Mouse (Mus musculus): ENCODE data around the gene Sergef. TPM values are rescaled to one million over a fixed set of nuclear protein-coding genes. Genes with fewer than 3 reads are reported as not detected.
"Not testable (repeated sequence)": the region's sequence is repeated elsewhere in the genome, so short reads cannot be mapped to it uniquely, and the experiment has no call there.

Sergef gene
- total RNA-seq (2021) = 10 to 100 TPM; 62.2 to 69.4 TPM

DNA sequence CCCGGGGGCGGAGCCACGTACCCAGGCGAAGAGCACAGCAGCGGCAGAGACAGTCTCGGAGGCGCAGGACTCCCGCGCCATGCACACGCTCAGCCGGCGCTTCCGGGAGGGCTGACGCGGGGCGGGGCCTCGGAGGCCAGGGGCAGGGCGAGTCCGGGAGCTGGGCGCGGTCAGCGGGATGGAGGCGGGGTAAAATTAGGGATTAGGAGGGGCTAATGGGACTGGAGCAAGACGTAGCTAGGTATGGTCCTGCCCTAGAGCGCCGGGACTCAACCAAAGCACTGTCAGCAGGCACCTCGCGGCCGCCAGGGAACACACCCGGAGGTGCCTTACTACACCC is at the start of gene Sergef:
Sergef (minus strand) TSS at position 116 of the 340 bp plus-strand sequence.
- intact Hi-C loops (cut with DNase I) = loop anchor here (10.0 kb wide), 1 partner anchor 125 kb away; no protein-coding TSS in a partner anchor
- DNase-seq = peak; percentile 91

GRCm38 (mm10) chr7:46686827-46687226 is 47.2 kb upstream of the Sergef start:
- DNase-seq = no peak
- intact Hi-C loops (cut with DNase I) = no loop called here

- no peak for DNase-seq
- intact Hi-C loops (cut with DNase I) = no loop called here
Measured at GRCm38 (mm10) chr7:46680732-46681131, 41.1 kb upstream of the Sergef start.

GRCm38 (mm10) chr7:46679044-46679443 is 39.4 kb upstream of the Sergef start:
- DNase-seq; intact Hi-C loops (cut with DNase I): not testable (repeated sequence)

- intact Hi-C loops (cut with DNase I) = no loop called here
- DNase-seq = no peak
Measured at GRCm38 (mm10) chr7:46678417-46678816, 38.8 kb upstream of the Sergef start.

DNA sequence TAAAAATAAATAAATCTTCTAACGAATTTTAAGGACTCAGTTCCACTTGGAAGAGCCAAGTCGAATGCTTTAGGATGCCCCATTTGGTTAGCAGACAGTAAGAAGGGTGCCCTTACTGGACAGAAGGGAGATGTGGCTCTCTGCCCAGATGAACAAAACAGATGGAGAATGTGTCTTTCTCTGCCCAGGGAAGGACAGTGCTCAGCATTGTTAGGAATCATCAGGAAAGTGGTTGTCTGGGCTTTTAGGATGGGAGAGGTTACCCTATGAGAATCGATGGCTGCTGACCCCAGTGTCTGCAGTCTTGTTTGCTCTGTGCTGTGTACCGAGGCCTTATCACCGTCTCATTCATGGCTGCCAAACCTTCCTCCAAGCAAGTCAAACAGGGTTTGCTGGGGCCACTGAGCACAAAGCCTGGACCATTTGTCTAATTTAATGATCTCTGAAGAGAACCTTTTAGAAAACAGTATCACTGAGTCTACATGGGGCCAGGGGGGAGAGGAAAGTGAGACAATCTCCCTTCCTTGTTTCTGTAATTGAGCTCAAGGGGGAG is 37.3 kb upstream of the Sergef start:
- intact Hi-C loops (cut with DNase I) = no loop called here
- peak; percentile 49 for DNase-seq

- DNase-seq = no peak
- intact Hi-C loops (cut with DNase I) = no loop called here
Measured at GRCm38 (mm10) chr7:46675886-46676285, 36.3 kb upstream of the Sergef start.

- intact Hi-C loops (cut with DNase I) = no loop called here
- DNase-seq = no peak
Measured at GRCm38 (mm10) chr7:46675061-46675460, 35.5 kb upstream of the Sergef start.

DNA sequence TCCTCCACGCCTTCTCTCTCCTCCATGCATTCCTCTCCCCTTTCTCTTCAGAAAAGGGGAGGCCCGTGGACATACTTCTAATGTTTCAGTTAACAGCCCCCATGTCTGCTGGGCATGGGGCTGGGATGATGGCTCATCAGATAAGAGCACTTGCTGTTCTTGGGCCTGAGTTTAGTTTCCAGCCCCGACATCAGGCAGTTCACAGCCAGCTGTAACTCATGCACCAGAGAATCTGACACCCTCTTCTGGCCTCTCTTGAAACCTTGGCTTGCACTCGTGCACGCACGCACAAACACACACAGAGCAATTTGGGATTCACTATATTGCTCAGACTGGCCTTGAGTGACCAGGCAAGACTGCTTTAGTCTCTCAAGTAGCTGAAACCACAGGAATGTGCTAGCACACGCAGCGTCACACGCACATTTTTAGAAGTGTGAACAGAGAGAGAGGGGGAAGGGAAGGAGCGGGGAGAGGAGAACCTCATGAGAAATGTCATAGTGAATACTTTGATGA is 32.6 kb upstream of the Sergef start, which contains the start of gene Tph1:
Tph1 (minus strand) TSS at position 378 of the 513 bp plus-strand sequence.
- intact Hi-C loops (cut with DNase I) = no loop called here
- no peak for DNase-seq

- peak; percentile 25 for DNase-seq
- intact Hi-C loops (cut with DNase I) = no loop called here
Measured at GRCm38 (mm10) chr7:46667256-46667655, 27.6 kb upstream of the Sergef start.

DNA sequence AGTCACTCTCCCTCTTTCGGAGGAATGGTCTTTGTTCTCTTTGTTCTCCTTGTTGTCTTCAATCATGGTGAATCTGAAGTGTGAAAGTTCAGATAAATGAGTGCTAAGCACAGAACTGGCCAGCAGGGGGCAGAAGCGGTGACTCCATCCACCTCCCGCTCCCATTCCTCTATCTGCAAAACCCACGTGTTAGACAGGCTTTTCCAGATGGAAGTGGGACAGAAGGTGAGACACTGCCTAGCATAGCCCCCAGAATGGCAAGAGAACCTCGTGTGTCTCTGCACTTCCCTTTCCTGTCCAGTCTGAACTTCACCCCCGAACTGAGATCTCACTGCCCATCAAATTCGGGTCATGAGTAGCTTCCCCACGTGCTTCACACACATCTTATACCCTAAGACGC is 25.6 kb upstream of the Sergef start:
- intact Hi-C loops (cut with DNase I) = no loop called here
- peak; percentile 60 for DNase-seq

DNA sequence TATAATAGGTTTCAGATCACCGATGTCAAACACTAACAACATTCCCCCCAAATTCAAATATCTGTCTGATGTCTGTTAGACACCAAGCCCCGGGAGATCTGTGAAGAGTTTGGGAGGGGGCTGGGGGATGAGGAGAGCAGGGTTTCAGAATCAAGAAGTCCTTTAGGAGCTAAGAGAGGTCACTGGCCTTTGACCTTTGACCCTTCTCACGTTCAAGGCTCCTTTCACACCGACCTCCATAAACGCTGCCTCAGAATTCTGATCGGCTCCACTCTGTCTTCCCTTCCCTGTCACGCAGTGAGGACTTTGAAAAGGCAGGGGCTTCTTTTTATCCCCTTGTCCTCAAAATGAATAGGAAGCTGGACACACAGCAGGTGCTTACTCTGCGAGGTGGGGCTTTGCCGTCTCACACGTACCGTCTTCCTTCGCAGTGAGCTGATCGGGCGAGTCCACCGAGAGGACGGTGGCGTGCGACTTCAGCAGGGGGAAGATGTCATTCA is 22.0 kb upstream of the Sergef start:
- intact Hi-C loops (cut with DNase I) = no loop called here

GRCm38 (mm10) chr7:46652279-46652678 is 12.7 kb upstream of the Sergef start:
- no peak for DNase-seq
- intact Hi-C loops (cut with DNase I) = no loop called here

More for the DNA sequence above, 22.0 kb upstream of the Sergef start:
- DNase-seq = no peak

GRCm38 (mm10) chr7:46650231-46650630 is 10.6 kb upstream of the Sergef start:
- intact Hi-C loops (cut with DNase I); DNase-seq: not testable (repeated sequence)

GRCm38 (mm10) chr7:46648431-46649140 is 9.0 kb upstream of the Sergef start:
- DNase-seq = no peak
- intact Hi-C loops (cut with DNase I) = loop anchor here (10.0 kb wide), 1 partner anchor 116 kb away; no protein-coding TSS in a partner anchor

DNA sequence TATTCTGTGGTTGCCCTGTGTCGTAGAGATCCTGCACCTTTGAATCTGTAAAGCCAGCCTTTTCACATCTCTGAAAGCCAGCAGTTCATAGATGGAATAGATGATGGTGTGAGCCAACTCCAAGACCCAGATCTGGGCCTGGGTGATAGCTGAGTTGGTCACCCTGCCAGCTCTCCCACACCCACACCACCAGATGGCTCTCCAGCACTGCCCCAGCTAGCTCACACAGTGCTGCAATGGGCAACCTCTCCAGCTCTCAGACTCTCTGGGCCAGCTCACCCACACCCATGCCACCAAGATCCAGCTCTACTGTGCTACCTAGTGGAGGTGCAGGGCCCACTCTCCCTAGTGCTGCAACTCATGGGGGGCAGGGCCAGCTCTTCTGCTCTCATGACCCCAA is 3.6 kb upstream of the Sergef start:
- peak; percentile 55 for DNase-seq
- intact Hi-C loops (cut with DNase I) = loop anchor here (10.0 kb wide), 1 partner anchor 122 kb away; no protein-coding TSS in a partner anchor

DNA sequence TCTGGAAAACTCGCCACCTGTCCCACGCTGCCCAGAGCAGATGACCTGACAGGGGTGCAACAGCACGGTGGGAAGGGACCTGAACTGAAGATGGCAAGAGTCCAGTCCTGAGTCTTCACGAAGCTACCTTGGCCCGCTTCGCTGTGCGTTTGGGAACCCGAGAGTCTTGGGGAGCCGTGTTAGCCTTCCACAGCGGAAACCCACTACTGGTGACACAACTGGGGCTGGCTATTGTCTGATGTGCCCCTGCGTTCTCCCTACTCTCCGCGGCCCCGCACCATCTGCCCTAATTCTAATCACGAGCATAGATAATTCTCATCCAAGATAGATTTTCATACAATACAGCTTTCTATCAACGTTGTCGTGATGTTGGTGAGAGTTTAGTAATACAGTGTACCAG is 455 bp upstream of the Sergef start:
- intact Hi-C loops (cut with DNase I) = loop anchor here (10.0 kb wide), 1 partner anchor 125 kb away; no protein-coding TSS in a partner anchor
- no peak for DNase-seq

DNA sequence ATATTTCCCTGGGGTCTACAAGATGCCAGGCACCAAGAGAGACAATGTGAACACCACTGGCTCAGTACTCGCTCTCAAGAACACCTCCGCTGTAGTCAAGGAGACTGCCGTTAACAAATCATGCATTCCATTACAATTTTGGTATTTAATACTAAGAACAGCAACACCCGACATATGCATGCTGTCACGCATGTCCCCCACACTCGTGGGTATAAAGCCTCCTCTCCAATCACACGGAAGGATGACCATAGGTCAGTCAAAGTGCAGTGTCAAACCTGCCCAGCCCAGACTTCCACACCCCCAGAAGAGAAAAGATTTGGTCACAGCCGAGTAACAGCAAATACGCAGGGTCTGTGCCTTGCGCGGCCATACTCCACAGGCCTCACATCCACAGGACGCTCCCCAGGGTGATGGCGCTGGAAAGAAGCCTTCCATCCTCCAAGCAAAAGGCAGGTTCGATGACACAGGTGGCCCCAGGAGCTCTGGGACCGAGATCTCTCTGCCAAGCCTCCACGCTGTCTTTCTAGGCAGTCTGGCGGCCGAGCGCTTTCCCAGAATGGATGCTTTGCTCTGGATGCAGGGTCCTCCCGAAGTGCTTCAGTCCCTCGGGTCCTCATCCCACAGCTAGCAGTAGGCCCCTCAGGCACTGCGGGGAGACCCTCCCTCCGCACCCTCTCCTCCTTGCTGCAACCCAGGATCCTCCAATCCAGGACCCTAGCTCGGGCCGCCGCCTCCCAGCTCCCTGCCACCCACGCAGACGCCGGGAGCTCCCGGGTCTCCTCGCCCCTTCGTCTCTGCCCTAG is 517 bp downstream of the Sergef start:
- no peak for DNase-seq
- intact Hi-C loops (cut with DNase I) = no loop called here

DNA sequence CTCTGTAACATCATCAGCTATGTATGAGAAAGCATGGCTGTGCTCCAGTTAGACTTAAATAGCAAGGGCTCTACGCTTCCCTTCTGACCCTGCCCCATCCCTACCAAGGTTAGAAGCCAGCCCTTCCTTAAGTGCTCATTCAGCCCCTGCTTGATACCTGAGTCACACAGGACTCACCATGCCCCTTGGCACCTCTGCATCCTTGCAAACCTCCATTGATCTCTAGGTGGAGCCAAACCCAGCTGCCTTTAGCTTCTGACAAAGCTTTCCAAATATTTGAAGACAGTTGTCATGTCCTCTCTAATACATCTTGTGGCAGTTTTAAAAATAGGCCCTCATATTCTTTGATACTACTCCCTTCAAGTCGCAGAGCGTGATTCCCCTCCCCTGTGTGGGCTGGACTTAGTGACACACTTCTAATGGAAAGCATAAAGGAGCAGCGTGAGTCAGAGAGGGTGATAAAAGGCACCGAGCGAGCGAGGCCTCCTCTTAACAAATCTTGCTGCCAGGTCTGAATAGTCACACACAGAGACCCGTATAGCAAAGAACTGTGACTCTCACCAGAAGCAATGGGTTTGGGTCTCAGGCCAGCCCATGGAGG is 11.1 kb downstream of the Sergef start:
- intact Hi-C loops (cut with DNase I) = no loop called here
- no peak for DNase-seq

DNA sequence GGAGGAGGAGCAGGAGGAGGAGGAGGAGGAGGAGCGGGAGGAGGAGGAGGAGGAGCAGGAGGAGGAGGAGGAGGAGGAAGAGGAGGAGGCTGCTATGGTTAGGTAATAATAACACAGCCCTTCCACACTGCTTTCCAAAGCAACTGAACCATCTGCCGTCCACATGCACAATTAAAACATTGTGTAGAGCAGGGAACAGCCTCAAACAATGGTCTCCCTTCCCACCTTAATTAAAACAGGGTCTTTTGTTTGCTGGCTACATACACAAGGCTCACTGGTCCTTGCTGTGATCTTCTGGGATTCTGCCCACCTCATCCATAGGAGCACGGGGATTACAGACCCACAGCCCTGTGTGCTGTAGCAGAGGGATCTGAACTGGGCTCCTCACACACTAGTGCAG is 15.6 kb downstream of the Sergef start:
- intact Hi-C loops (cut with DNase I) = no loop called here
- no peak for DNase-seq

Measured in left cerebral cortex, postnatal 4 days (tissue).